Mouse (Mus musculus) bone marrow, adult 2 months (tissue): Measurements from ENCODE around the gene Entpd8.

ENCODE experiments used
- CTCF ChIP-seq: fragments of 200-500 bp; IDR thresholded peaks from 2 replicates; pipeline ENCODE4 v1.5.1; 2011; ENCODE audit warnings: low read length, control low read depth; ENCODE audit not compliant: control insufficient read depth, insufficient read depth
- POLR2A ChIP-seq: fragments of 200-500 bp; IDR thresholded peaks from 2 replicates; pipeline ENCODE4 v1.6.1; 2011; ENCODE audit warnings: low read depth, mild to moderate bottlenecking, control low read depth, low read length, borderline replicate concordance; ENCODE audit not compliant: control insufficient read depth

GRCm38 (mm10) chr2:25078967-25079366, 1.1 kb upstream of the Entpd8 start:
- no peak for TF ChIP-seq POLR2A
- no peak for TF ChIP-seq CTCF
